Mouse (Mus musculus) testis, adult 2 months (tissue): ENCODE results near the gene Mab21l1. TPM values are rescaled to one million over a fixed set of nuclear protein-coding genes. Genes with fewer than 3 reads are reported as not detected.

ENCODE experiments used
- H3K27ac ChIP-seq: fragments of 200-500 bp; 2 replicates; pipeline ENCODE4 v1.5.1; 2012; ENCODE audit warnings: low read depth, low read length; ENCODE audit not compliant: control insufficient read depth, insufficient read depth
- H3K27me3 ChIP-seq: fragments of 200-500 bp; 2 replicates; pipeline ENCODE4 v1.6.1; 2012; ENCODE audit warnings: mild to moderate bottlenecking, low read length, moderate library complexity; ENCODE audit not compliant: control insufficient read depth, insufficient read depth
- H3K36me3 ChIP-seq: fragments of 200-500 bp; 2 replicates; pipeline ENCODE4 v1.6.1; 2012; ENCODE audit warnings: mild to moderate bottlenecking, low read length; ENCODE audit not compliant: control insufficient read depth, insufficient read depth
- H3K4me1 ChIP-seq: fragments of 200-500 bp; 2 replicates; pipeline ENCODE4 v1.6.1; 2012; ENCODE audit warnings: low read length; ENCODE audit not compliant: control insufficient read depth, insufficient read depth
- H3K4me3 ChIP-seq: fragments of 200-500 bp; 2 replicates; pipeline ENCODE4 v1.5.1; 2012; ENCODE audit warnings: low read depth, mild to moderate bottlenecking, low read length, moderate library complexity, mixed read lengths; ENCODE audit not compliant: control insufficient read depth
- CTCF ChIP-seq: fragments of 200-500 bp; IDR thresholded peaks from 2 replicates; pipeline ENCODE4 v1.5.1; 2012; ENCODE audit warnings: low read depth, mild to moderate bottlenecking, inconsistent platforms, low read length, moderate library complexity; ENCODE audit not compliant: control insufficient read depth, insufficient read depth, insufficient replicate concordance
- POLR2A ChIP-seq: fragments of 200-500 bp; IDR thresholded peaks from 2 replicates; pipeline ENCODE4 v1.6.1; 2012; ENCODE audit warnings: low read depth, mild to moderate bottlenecking, inconsistent platforms, low read length, moderate library complexity; ENCODE audit not compliant: control insufficient read depth
- polyA plus RNA-seq: library from polyadenylated mRNA; depleted of rRNA; stranded (reverse); fragments of >200 nt; gene quantifications from 2 replicates; pipeline ENCODE4 v1.2.3, GENCODE M21; 2012

The Mab21l1 gene
- polyA plus RNA-seq, 1 experiment = not detected

GRCm38 (mm10) chr3:55787487-55788213, 5.3 kb downstream of the Mab21l1 start:
- no peaks in the 10 kb centered on the region for H3K36me3 ChIP-seq
- H3K27ac ChIP-seq = no peak overlapping the region
- no peaks in the 10 kb centered on the region for H3K27me3 ChIP-seq
- TF ChIP-seq POLR2A (no peak), CTCF (no peak)
- no peaks in the 10 kb centered on the region; the same call in none of the 2 replicates for H3K4me1 ChIP-seq
- H3K4me3 ChIP-seq = peak overlapping the region; percentile 81

- Histone ChIP-seq H3K4me3 (no peak overlapping the region; the same call in 1 of the 2 replicates), H3K27ac (no peak overlapping the region), H3K36me3 (no peaks in the 10 kb centered on the region), H3K4me1 (no peaks in the 10 kb centered on the region; the same call in none of the 2 replicates), H3K27me3 (no peaks in the 10 kb centered on the region)
- no peak for TF ChIP-seq CTCF
- TF ChIP-seq POLR2A = no peak
Measured at GRCm38 (mm10) chr3:55788214-55788586, 5.9 kb downstream of the Mab21l1 start.

- Histone ChIP-seq H3K27me3 (no peaks in the 10 kb centered on the region), H3K4me1 (no peaks in the 10 kb centered on the region; the same call in none of the 2 replicates), H3K36me3 (no peaks in the 10 kb centered on the region), H3K27ac (no peak overlapping the region), H3K4me3 (no peak overlapping the region)
- TF ChIP-seq POLR2A = no peak
- TF ChIP-seq CTCF = no peak
Measured at GRCm38 (mm10) chr3:55788621-55789201, 6.4 kb downstream of the Mab21l1 start.

- no peaks in the 10 kb centered on the region for H3K27me3 ChIP-seq
- H3K4me1 ChIP-seq = no peaks in the 10 kb centered on the region; the same call in none of the 2 replicates
- H3K4me3 ChIP-seq = no peak overlapping the region
- H3K27ac ChIP-seq = no peak overlapping the region
- TF ChIP-seq CTCF (no peak), POLR2A (no peak)
- H3K36me3 ChIP-seq = no peaks in the 10 kb centered on the region
Measured at GRCm38 (mm10) chr3:55789856-55790255, 7.5 kb downstream of the Mab21l1 start.

GRCm38 (mm10) chr3:55790609-55791008, 8.3 kb downstream of the Mab21l1 start:
- Histone ChIP-seq H3K4me3 (no peak overlapping the region), H3K4me1 (no peaks in the 10 kb centered on the region; the same call in none of the 2 replicates), H3K27me3 (no peaks in the 10 kb centered on the region), H3K27ac (no peak overlapping the region), H3K36me3 (no peaks in the 10 kb centered on the region)
- TF ChIP-seq POLR2A (no peak), CTCF (no peak)

GRCm38 (mm10) chr3:55792251-55792650, 9.9 kb downstream of the Mab21l1 start:
- no peaks in the 10 kb centered on the region for H3K27me3 ChIP-seq
- H3K27ac ChIP-seq = no peak overlapping the region
- H3K4me1 ChIP-seq = no peaks in the 10 kb centered on the region; the same call in none of the 2 replicates
- no peak for TF ChIP-seq CTCF
- no peak for TF ChIP-seq POLR2A
- no peaks in the 10 kb centered on the region for H3K36me3 ChIP-seq
- H3K4me3 ChIP-seq = no peak overlapping the region

GRCm38 (mm10) chr3:55793842-55794575, 11.7 kb downstream of the Mab21l1 start:
- H3K36me3 ChIP-seq = no peaks in the 10 kb centered on the region
- no peak overlapping the region for H3K4me3 ChIP-seq
- no peaks in the 10 kb centered on the region for H3K27me3 ChIP-seq
- TF ChIP-seq POLR2A (no peak), CTCF (no peak)
- no peak overlapping the region for H3K27ac ChIP-seq
- H3K4me1 ChIP-seq = no peaks in the 10 kb centered on the region; the same call in 1 of the 2 replicates
